Mouse (Mus musculus) A20 (cell line): ENCODE results near the gene Hmgn2.
"Not testable (repeated sequence)": the region's sequence is repeated elsewhere in the genome, so short reads cannot be mapped to it uniquely, and the experiment has no call there.

ENCODE experiments used
- DNase-seq: peaks from one replicate; pipeline ENCODE4 v3.0.0-alpha.2; 2011; ENCODE audit warnings: low read depth, low spot score

The Hmgn2 gene

DNA sequence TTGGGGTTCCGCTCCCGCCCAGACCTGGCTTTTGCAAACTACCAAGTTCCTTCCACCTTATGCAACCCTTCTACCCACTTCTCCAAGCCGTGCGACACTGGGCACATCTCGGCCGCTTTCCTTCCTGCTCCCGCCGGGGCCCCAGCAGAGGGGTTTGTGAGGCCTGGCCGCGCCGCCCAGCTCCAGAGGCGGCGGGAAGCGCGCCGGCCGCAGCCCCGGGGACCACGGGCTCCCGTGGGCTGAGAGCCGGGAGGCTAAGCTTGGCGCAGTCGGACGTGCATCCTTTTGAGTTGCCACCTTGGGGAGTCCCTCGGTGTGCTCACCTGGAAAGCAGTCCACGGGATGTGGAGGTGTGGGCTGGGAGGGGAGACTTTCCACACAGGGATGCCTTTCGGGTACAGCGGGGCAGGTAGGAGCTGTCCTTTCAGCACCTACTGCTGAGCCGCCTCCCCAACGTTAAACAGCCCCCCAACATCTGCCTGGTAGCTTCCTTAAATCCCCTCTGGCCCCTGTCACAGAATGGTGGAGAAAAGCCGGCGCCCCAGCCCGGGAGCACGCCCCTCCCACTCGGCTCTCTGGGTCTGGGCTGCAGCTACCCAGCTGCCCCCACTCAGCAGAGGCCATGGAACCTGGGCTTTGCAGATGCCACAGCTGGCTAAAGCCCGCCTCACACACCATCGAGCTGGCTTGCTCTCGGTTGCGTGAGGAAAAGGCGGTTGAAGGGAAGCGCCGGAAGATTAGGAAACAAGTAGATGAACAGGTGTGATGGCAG, at the start of gene Hmgn2:
Gene Hmgn2 (minus strand): TSS at position 501 of the 772 bp plus-strand sequence.
- no peak for DNase-seq

DNA sequence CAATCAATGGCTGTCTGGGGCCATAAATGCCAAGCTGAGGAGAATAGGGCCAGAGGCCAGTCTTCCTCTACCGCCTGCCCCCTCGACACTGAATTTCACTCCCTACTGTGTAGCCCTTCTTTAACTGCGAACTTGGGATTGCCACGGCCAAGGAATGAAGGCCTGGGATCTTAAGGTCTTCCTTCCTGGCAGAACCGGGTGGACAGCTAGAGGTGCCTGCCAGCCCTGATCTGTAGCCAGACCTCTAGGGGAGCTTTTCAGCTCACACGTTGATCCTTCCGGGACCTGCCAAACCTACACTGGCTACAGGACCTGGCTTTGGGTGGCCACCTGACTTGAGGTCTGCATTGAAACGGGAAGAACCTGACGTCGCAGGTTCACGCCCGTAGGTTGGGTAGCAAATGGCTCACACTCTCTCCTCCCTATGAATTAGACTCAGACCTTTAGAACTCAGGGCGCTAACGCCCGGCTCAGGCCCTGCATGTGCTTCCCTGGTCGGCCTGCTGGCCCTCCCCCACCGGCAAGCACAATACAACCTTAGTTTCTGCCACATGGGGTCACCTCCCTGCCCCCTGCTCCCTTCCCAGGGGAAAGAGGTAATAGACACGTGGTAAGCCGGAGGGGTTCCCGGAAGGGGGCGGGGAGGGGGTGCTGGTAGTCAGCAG, 48.9 kb upstream of the Hmgn2 start:
- DNase-seq, result no peak

DNA sequence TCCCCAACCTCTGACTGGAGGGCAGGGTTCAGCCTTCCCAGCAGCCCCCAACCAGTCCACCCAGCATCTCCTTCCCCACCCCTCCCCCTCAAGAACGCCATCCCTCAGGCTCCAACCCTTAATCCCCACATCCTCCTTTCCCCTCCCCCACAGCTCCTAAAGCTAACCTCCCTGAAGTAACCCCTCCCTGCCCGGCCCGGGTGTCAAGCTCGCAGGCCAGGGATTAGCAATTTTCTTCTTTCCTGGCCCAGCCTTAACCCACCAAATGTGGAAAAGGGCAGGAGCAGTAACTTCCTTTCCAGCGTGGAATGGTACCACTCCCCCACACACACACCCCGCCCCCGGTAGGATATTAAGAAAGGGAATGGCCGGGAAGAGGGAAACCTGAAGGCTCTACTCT, 48.3 kb upstream of the Hmgn2 start:
- no peak for DNase-seq

DNA sequence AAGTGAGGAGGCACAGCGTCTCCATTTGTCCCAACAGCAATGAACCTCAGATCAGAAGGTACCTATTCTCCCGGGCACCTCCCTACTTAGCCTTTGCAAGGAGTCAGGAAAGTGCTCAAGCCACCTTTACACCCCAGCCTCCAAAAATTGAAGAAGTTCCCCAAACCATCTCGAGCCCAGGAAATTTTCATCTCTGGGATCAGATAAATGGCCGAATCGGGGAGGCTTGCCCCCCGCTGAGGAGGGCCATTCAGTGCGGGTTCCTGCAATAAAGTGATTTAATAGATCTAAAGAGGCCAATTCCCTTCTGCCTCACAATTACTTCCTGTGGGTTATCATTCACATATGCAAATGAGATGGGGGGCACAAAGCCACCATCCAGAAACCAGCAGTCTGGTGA, 47.8 kb upstream of the Hmgn2 start:
- DNase-seq, result no peak

DNA sequence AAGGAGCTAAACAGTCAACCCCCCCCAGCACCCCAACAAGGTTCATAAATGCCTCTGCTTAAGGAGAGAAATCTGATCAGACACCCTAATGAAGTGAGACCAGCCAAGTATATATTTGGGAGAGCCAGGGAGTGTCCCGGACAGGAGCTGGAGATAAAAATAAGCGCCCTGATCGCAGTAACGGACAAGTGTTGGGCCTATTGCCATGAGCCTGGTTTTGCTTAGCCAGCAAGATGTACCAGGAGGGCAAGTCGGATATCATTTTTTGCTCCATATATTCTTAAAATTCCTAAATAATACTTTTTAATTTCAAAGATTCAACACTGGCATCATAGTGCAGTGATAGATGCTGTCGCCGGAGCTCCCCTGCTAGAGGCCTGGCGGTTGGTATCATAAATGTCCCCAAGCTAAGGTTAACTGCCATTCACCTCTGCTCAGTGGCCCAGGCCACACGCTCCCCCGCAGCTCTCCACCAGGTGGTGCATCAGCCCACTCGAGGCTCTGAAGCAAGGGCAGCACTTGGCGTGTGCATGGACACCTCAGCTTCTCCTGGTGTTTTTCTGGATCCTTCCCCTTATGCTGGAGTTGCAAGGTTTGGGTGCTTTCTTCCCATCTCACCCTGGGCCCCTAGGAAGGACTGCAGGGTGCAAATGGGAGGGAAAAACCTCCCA, 44.5 kb upstream of the Hmgn2 start:
- DNase-seq, result peak; percentile 53

DNA sequence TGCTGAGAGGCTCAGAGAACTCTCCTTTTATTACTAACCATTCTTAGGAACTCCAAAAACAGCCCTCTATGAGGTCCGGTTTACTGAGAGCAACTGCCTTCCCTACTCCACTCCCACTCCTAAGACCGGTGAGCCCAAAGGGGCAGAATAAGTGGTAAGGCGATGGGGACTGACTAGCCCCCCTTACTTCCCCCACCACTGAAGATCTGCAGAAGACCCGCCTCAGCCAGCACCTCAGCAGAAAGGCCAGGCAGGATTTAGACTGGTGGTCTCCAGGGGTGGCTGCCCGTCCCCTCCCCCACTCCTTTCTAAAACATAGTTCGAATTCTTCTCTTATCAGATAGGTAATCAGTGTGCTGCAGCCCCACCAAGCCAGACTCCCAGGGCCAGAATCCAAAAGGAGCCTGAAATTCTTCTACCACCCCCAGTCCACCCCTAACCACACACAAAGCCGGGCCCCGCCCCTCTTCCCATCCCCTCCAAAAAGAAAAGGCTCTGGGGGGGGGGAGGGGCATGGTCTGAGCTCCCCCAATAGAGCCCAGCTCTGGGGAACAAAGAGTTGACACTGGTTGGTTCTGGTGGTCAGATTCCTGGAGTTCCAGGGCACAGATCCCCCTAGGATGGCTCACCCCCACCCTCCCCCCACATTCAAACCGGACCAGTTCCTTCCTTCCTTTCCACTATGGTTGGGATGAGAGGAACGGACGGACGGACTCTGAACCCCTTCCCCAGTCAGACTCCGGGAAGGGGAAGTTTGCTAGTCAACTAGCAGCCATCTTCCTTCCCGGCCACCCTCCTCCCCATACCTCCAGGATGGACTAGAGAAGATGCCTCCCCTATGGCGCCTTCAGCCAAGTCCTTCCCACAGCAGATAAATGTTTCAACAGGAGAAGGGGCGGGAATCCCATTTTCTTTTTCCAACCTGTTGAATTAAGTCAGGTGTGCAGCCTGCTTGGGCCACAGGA, 43.3 kb upstream of the Hmgn2 start:
- DNase-seq, result no peak

DNA sequence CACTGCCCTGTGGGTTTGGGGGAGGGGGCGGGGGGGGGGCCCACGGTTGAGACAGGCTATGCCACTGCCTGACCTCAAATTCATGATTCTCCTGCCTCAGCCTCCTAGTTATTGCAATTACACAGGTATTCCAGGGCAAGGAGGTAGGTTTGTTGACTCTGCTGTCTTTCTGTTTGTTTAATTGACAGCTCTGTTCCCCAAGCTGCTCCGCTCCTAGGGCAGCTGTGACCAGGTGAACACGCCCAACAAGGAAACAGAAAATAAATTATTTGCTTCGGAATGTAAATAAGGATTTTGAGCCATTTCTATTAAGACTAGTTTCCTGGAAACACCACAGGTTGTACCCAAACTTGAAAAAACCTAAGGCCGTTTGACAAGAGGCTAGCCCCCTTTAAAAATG, 41.3 kb upstream of the Hmgn2 start:
- DNase-seq, result no peak

DNA sequence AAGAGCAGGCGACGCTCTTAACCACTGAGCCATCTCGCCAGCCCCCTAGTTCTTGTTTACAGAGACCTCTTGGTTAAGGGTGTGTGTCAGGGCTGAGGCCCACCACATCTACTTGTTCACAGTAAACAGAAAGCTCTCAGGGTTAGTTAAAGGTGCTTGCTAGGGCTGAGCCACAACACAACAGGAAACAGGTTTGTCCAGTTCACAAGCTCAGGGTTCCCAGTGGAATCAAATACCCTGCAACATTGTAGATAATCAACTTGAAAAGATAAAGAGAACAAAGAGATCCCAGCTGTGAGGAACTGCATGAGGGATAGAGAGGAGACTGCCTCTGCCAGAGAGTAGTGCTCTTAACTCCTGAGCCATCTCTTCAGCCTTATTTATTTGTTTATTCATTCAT, 38.4 kb upstream of the Hmgn2 start:
- no peak for DNase-seq

DNA sequence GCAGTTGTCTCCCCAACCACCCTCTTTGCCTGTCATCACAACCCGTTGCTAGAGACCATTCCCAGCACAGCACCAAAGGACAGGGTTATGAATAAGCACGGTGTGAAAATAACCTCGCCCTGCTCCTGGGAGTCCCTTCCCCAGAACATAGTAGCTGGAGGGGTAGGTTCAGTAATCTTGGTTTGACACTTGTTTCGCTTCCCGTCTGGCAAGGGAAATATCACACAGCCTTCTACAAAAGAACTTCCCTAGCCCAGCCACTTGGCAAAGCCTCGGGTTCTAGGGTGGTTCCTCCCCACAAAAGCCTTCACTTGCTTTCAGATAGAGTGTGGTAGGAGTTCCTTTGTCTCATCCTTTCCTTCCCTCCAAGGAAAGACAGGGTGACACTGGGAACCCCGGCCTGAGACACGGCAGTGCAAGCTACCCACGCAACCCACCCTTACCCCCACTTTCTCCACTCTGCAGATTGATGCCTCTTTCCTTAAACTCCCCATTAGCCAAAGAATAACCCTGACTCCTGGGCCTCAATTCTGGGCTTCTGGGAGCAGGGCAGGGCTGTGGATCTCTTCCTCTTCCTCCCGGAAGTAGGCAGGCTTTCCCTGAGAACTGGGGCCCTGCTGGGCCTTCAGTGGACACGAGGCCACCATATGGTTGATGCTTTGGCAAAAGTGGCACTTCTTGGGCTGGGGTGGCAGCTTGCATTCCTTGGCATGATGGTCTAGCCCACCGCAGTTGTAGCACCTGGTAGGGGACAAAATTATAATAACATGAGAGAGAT, 37.3 kb upstream of the Hmgn2 start:
- DNase-seq, result peak; percentile 35

DNA sequence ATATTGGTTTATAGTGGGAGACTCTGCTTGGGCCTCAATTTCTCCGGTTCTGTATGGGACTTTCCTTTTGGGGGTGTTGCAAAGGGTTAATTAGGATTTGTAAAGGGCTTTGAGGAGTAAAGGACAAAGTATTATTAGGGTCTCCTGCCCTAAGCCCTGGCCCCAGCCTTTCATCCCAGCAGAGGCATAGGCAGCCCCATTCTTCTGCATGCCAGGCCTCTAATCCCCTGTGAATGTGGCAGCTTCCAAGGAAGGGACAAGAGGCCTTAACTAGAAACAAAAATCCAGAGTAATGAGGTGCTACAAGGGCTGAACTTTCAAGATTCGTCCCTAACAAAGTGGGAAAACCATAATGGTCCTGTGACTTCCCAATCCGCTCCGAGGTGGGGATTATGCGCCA, 34.5 kb upstream of the Hmgn2 start:
- no peak for DNase-seq

DNA sequence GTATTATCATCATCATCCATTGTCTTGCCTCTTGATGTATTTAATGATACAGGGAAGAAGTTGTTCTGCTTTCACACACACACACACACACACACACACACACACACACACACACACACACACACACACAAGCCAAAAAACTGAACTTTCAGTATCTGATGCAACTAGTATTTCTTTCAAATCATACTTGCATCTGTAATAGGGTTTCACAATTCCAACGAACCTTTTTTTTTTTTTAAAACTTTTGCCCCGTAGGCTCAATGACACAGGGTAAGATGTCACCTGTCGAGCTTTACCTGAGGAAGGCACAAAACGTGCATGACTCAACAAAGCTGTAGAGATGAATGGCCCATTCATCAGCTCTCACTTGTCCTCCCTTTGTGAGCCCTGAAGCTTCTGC, 33.8 kb upstream of the Hmgn2 start:
- DNase-seq, result no peak

DNA sequence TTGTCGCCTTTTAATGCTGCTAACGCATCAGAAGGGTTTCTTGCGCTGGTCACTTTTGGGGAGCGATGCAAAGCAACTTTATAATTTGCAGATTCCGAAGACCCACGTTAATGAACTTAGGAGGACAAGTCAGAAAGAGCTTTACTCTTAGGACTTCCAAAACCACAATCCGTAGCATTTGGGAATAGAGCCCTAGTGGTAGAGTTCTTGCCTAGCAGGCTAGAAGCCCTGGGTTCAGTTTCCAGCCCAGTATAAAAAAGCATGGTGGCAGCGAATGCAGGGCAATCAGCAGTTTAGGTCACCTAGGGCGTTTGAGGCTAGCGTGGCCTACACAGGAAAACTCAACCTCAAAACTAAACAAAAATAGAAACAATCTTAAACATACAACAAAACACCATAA, 33.3 kb upstream of the Hmgn2 start:
- DNase-seq, result peak; percentile 20

DNA sequence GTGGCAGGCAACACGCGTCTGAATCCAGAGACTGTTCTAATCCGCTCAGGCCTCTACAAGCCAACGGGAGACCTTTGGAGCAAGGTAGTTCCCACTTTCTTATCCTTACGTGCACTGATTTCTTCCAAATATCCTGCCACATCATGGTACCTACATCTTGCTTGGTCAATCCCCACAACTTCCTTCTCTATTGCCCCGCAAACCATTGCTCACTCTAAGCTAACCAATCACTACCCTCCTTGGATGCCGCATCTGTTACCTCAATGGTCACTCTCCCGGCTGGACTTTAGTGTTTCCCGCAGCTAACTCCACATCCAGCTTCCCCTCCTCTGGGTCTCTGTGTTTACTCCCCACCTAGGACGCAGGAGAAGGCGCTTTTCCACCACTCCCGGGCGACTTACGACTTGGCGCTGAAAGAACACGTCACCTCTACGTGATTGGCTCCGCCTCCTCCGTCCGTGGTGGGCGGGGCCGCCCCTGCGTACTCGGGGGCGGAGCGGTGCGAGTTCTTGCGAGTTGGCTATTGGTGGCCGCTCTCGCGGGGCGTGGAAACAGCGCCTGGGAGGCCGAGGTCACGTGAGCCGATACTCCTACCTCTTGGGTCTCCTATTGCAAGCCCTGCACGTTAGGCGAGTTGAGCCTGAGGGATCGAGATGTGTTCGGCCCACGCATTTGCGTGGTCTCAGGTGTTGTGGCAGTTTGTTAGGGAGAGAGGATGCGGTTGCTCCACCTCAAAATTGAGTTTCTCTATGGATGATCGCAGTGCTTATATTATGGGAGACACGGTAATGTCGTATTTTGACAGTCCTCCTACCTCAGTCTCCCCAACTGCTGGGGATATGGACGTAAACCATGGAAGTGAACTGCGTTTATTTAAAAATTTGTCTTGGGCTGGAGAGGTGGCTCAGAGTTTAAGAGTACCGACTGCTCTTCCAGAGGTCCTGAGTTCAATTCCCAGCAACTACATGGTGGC, 32.3 kb upstream of the Hmgn2 start, which contains the start of gene Dhdds:
Gene Dhdds (minus strand): TSS at position 453 of the 973 bp plus-strand sequence.
- peak; percentile 98 for DNase-seq

DNA sequence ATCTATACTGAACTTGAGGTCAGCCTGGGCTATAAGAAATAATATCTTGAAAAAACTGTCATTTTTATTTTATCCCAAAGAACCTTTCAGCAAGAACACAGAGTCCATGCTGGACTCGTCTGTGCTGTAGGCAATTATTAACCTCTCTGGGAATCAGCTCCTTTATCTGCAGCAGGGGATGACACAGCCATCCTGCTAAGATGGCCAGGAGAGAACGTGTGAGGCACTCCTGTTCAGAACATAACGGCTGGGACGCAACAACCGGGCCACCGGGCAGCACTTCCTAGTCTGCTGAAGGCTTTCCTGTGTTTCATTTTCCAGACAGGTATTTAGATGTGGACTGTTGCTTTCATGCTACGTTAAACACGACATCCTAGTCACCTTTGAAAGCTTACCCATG, 26.2 kb upstream of the Hmgn2 start:
- no peak for DNase-seq

DNA sequence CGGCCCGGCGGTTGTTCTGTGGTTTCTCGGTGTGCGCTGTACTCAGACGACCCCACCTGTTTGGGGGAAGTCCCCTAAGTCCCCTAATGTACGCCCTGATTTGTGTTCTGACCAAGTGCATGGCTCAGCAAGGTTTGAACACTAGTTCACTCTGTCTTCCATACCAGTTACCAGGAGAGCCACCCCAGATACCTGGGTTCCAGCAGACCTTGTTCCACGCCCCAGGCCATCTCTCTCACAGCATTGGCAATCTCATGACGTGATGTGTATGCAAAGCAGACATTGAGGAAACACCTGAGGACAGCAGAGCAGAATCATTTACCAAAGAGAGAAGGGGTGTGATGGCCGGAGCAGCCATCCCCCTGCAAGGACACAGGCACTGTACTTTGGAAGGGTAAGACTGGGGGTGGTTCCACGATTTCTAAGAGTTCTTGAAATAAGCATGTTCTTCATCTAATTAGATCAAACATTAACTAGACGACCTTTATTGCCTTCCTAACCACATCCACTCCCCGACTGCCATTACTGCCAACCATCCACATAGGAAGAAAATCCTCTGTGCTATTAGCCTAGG, 22.7 kb upstream of the Hmgn2 start:
- no peak for DNase-seq

DNA sequence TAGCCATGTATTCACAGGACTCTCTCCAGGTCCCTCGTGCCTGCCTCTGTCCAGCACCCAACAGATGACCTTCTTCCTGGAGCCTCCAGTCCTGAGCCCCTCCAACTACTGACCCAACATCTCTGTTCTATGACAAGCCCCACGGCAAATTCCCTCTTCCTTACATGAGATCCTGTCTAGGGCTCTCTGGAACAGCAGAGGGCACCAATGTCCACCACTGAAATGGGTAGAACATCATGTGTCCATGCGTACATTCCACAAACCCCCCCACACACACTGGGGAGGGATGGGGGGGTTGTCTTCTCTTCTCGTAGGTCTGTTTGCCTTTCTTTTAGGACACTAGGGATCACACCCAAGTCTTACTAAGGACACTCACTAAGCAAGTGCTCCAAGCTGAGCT, 21.6 kb upstream of the Hmgn2 start:
- no peak for DNase-seq

DNA sequence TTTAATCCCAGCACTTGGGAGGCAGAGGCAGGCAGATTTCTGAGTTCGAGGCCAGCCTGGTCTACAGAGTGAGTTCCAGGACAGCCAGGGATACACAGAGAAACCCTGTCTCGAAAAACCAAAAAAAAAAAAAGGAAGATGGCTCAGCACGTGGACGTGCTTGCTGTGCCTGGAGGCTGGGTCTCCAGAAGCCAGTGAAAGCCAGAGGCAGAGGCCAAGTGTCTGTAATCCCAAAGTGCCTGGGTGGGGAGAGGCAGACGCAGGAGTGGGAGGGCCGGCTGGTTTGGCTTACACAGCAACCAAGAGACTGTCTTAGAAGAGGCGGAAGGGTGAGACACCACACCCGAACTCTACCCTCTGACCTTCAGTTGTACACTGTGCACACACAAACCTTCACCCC, 19.8 kb upstream of the Hmgn2 start:
- not testable (repeated sequence) for DNase-seq

DNA sequence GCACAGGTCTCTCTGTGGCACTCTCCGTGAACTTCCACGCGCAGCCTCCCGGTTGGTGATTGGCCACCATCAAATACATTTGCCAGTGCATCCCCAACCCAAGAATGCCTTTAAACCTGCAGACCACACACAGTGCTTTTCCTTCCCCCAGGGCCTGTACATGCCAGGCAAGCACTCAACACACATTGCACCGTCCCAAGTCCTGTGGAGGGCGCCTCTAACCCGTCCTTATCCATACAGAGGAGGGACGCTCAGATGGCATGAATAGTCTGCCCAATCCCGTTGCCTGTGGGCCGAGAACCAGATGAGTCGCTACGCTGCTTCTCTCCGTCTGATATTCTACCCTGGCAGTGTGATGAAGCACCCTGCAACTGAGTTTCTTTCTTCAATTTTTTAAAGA, 14.5 kb upstream of the Hmgn2 start:
- no peak for DNase-seq

DNA sequence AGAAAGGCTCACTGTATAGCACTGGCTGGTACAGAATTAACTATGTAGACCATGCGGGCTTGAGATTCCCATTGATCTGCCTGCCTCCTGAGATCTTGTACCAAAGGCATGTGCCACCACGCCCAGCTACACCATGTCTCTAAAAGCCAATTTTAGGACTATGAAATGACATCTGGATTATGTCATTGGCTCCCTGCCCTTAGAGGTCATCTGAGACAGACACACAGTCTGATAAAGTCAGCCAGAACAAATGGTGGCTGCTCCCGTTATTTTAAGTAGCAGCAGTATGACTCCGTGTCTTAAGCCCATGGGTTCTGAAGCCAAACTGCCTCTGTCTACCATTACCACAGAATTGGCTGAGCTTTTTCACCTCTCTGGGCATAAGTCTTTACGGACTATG, 12.0 kb upstream of the Hmgn2 start:
- DNase-seq, result no peak
